In the genomic region with DNA sequence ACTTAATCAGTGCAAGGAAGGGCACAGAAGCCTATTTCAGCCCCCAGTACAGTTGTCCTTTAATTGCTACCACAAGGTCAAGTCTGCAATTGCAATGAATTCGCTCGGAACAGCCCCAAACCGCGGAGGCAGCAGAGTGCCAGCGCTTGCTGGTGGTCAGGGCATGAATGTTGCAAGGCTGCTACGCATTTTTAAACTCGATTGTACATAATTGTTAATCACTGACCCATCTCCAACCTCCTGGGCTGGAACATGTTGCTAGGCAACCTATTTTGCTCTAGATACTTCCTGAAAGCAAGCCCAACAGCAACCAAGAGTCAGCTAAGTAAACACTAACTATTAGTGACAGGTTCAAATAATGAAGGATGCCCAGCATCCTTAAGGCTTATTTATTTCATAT, we compare ENCODE assay signal across 9 mouse cellular contexts.
A peak's percentile ranks its signal among the peaks of the same experiment; 100 is the strongest.
DNase-seq lines count a peak whose midpoint lies in the region; ATAC-seq lines count a peak whose summit lies in the region.
"Had no signal": no experiment of that assay in that cellular context is flagged by ENCODE, and none has a peak within 500 bp of the region (broad histone marks: within the 10 kb centered on the region; RNA-seq: fewer than 3 reads in every experiment).

No protein-coding gene starts in this region.

- H3K27ac ChIP-seq in liver, embryonic 13.5 days: no peak overlapping the region
- no peak overlapping the region for H3K27ac ChIP-seq in liver, embryonic 12.5 days
- H3K27ac ChIP-seq in embryonic facial prominence, embryonic 13.5 days: 0 out of 2 replicates have a peak overlapping the region, but pooled peaks have one; percentile 23
- H3K27ac ChIP-seq in midbrain, embryonic 16.5 days (ENCODE audit: low read length): peak overlapping the region; percentile 39
- no peak overlapping the region; the same call in 1 of the 2 replicates for H3K27ac ChIP-seq in heart, embryonic 11.5 days (ENCODE audit: low read depth, low read length)

- H3K4me3 ChIP-seq in liver, embryonic 13.5 days (replicated peaks): no peak overlapping the region
- no peak overlapping the region for H3K4me3 ChIP-seq in liver, embryonic 12.5 days
- no peak overlapping the region for H3K4me3 ChIP-seq in embryonic facial prominence, embryonic 13.5 days
- H3K4me3 ChIP-seq in midbrain, embryonic 16.5 days (ENCODE audit: low read depth, low read length): no peak overlapping the region
- H3K4me3 ChIP-seq in heart, embryonic 11.5 days (ENCODE audit: low read depth, low read length): no peak overlapping the region

- intact Hi-C loops in left cerebral cortex, postnatal 14 days (cut with DNase I): no loop called here

- ATAC-seq in liver, embryonic 13.5 days (ENCODE audit: low read depth): no peak
- ATAC-seq in liver, embryonic 12.5 days: no peak
- no peak for ATAC-seq in embryonic facial prominence, embryonic 13.5 days (ENCODE audit: insufficient number of reproducible peaks, insufficient read depth, low FRiP score, low TSS enrichment, low read depth)
- ATAC-seq in midbrain, embryonic 16.5 days: peak; percentile 37; the same call in 1 of the 2 replicates
- ATAC-seq in heart, embryonic 11.5 days (replicated peaks; ENCODE audit: insufficient number of reproducible peaks, low FRiP score, low TSS enrichment): no peak

- DNase-seq in liver, embryonic 13.5 days: no peak
- peak; percentile 67 for DNase-seq in kidney, adult 11 months
- no peak for DNase-seq in right cerebral cortex, postnatal 36 days (ENCODE audit: low spot score in 2 of 2)
- no peak for DNase-seq in left cerebral cortex, postnatal 14 days (ENCODE audit: low spot score in 2 of 2)

- H3K9ac ChIP-seq in liver, embryonic 13.5 days: no peak overlapping the region
- no peak overlapping the region for H3K9ac ChIP-seq in liver, embryonic 12.5 days
- no peak overlapping the region for H3K9ac ChIP-seq in embryonic facial prominence, embryonic 13.5 days
- no peak overlapping the region for H3K9ac ChIP-seq in midbrain, embryonic 16.5 days (ENCODE audit: low read depth, low read length)
- H3K9ac ChIP-seq in heart, embryonic 11.5 days (ENCODE audit: low read depth, low read length): no peak overlapping the region

- H3K4me2 ChIP-seq in liver, embryonic 13.5 days: peak overlapping the region; percentile 52; the same call in 1 of the 2 replicates
- H3K4me2 ChIP-seq in liver, embryonic 12.5 days: no peak overlapping the region
- peak overlapping the region; percentile 40; the same call in 1 of the 2 replicates for H3K4me2 ChIP-seq in embryonic facial prominence, embryonic 13.5 days
- H3K4me2 ChIP-seq in midbrain, embryonic 16.5 days (ENCODE audit: low read length): peak overlapping the region; percentile 40; the same call in 1 of the 2 replicates
- H3K4me2 ChIP-seq in heart, embryonic 11.5 days: no peak overlapping the region

- no peaks in the 10 kb centered on the region for H3K36me3 ChIP-seq in liver, embryonic 13.5 days
- H3K36me3 ChIP-seq in liver, embryonic 12.5 days: no peaks in the 10 kb centered on the region
- no peaks in the 10 kb centered on the region for H3K36me3 ChIP-seq in embryonic facial prominence, embryonic 13.5 days
- no peaks in the 10 kb centered on the region for H3K36me3 ChIP-seq in midbrain, embryonic 16.5 days (ENCODE audit: control insufficient read depth, insufficient read depth, low read length)
- no peaks in the 10 kb centered on the region for H3K36me3 ChIP-seq in heart, embryonic 11.5 days (ENCODE audit: control insufficient read depth, insufficient read depth, low read length)
- H3K36me3 ChIP-seq: G1E had no signal

- H3K4me1 ChIP-seq in liver, embryonic 13.5 days (replicated peaks): peaks cover 29% of the 10 kb centered on the region
- H3K4me1 ChIP-seq in liver, embryonic 12.5 days: peaks cover 36% of the 10 kb centered on the region
- peaks cover 52% of the 10 kb centered on the region for H3K4me1 ChIP-seq in embryonic facial prominence, embryonic 13.5 days
- H3K4me1 ChIP-seq in midbrain, embryonic 16.5 days (ENCODE audit: control insufficient read depth, insufficient read depth, low read length): peaks cover 24% of the 10 kb centered on the region
- H3K4me1 ChIP-seq in heart, embryonic 11.5 days (ENCODE audit: control insufficient read depth, insufficient read depth, low read length): peaks cover 22% of the 10 kb centered on the region

- H3K27me3 ChIP-seq in liver, embryonic 13.5 days: no peaks in the 10 kb centered on the region
- no peaks in the 10 kb centered on the region for H3K27me3 ChIP-seq in liver, embryonic 12.5 days (replicated peaks)
- H3K27me3 ChIP-seq in embryonic facial prominence, embryonic 13.5 days: no peaks in the 10 kb centered on the region
- no peaks in the 10 kb centered on the region for H3K27me3 ChIP-seq in midbrain, embryonic 16.5 days (ENCODE audit: control insufficient read depth, insufficient read depth, low read depth, low read length)
- H3K27me3 ChIP-seq in heart, embryonic 11.5 days (ENCODE audit: control insufficient read depth, insufficient read depth, low read length): no peaks in the 10 kb centered on the region

- no peaks in the 10 kb centered on the region for H3K9me3 ChIP-seq in liver, embryonic 13.5 days (replicated peaks)
- H3K9me3 ChIP-seq in liver, embryonic 12.5 days (replicated peaks): no peaks in the 10 kb centered on the region
- no peaks in the 10 kb centered on the region for H3K9me3 ChIP-seq in embryonic facial prominence, embryonic 13.5 days
- no peaks in the 10 kb centered on the region for H3K9me3 ChIP-seq in midbrain, embryonic 16.5 days (replicated peaks; ENCODE audit: control insufficient read depth, low read length, poor library complexity, severe bottlenecking)
- H3K9me3 ChIP-seq in heart, embryonic 11.5 days (replicated peaks; ENCODE audit: control insufficient read depth, low read length): no peaks in the 10 kb centered on the region

- 57% methylated on average over 7 of the region's 7 CpGs for WGBS in liver, embryonic 13.5 days (ENCODE audit: insufficient replicate concordance)
- WGBS in liver, embryonic 12.5 days (ENCODE audit: insufficient replicate concordance): 63% methylated on average over 7 of the region's 7 CpGs
- 24% methylated on average over 7 of the region's 7 CpGs for WGBS in embryonic facial prominence, embryonic 13.5 days
- 8% methylated on average over 7 of the region's 7 CpGs for WGBS in midbrain, embryonic 16.5 days
- 67% methylated on average over 7 of the region's 7 CpGs for WGBS in heart, embryonic 11.5 days (ENCODE audit: insufficient replicate concordance)

Comparison
In these comparisons a context has a peak if more than half of its experiments do, and no peak if none do; other contexts are left out.
1. H3K4me2 ChIP-seq: peak in liver, embryonic 13.5 days (single experiment), embryonic facial prominence, embryonic 13.5 days (single experiment) and midbrain, embryonic 16.5 days (single experiment); none in liver, embryonic 12.5 days (single experiment) and heart, embryonic 11.5 days (single experiment).
2. H3K27ac ChIP-seq: peak in embryonic facial prominence, embryonic 13.5 days (single experiment) and midbrain, embryonic 16.5 days (single experiment); none in liver, embryonic 13.5 days (single experiment), liver, embryonic 12.5 days (single experiment) and heart, embryonic 11.5 days (single experiment).